Mouse (Mus musculus): ENCODE results near the gene Znhit2. TPM values are rescaled to one million over a fixed set of nuclear protein-coding genes. Genes with fewer than 3 reads are reported as not detected.
"Not testable (repeated sequence)": the region's sequence is repeated elsewhere in the genome, so short reads cannot be mapped to it uniquely, and the experiment has no call there.

Znhit2 gene
- total and polyA plus RNA-seq, 3 experiments, result 11.0 to 60.6 (median 16.3) TPM

- no peaks in the 10 kb centered on the region for H3K36me3 ChIP-seq (replicated peaks)
- ATAC-seq (ENCODE audit: extremely low read depth, insufficient number of reproducible peaks, low FRiP score, poor library complexity, severe bottlenecking) (no peak), DNase-seq (ENCODE audit: low spot score) (no peak)
- TF ChIP-seq POLR2AphosphoS5 (IDR thresholded peaks at IDR 0.05; ENCODE audit: insufficient replicate concordance, low read depth, low read length) (no peak), GATA2 (IDR thresholded peaks at IDR 0.05; ENCODE audit: borderline replicate concordance, low read depth, low read length) (no peak), TAL1 (conservative IDR thresholded peaks at IDR 0.05; ENCODE audit: low read depth, low read length) (no peak), GATA1 (IDR thresholded peaks at IDR 0.05; ENCODE audit: borderline replicate concordance, low read length) (no peak), CTCF (IDR thresholded peaks at IDR 0.05; ENCODE audit: low read depth, low read length) (no peak)
- peaks cover 27% of the 10 kb centered on the region for H3K4me1 ChIP-seq (ENCODE audit: insufficient read depth, low read depth, low read length)
- H3K4me3 ChIP-seq (ENCODE audit: low read depth, low read length), result no peak overlapping the region
- H3K9me3 ChIP-seq (replicated peaks), result no peaks in the 10 kb centered on the region
- peaks cover 17% of the 10 kb centered on the region for H3K27me3 ChIP-seq (ENCODE audit: insufficient read depth, low read length)
Observed at GRCm38 (mm10) chr19:6030520-6031280, 30.3 kb upstream of the Znhit2 start.

DNA sequence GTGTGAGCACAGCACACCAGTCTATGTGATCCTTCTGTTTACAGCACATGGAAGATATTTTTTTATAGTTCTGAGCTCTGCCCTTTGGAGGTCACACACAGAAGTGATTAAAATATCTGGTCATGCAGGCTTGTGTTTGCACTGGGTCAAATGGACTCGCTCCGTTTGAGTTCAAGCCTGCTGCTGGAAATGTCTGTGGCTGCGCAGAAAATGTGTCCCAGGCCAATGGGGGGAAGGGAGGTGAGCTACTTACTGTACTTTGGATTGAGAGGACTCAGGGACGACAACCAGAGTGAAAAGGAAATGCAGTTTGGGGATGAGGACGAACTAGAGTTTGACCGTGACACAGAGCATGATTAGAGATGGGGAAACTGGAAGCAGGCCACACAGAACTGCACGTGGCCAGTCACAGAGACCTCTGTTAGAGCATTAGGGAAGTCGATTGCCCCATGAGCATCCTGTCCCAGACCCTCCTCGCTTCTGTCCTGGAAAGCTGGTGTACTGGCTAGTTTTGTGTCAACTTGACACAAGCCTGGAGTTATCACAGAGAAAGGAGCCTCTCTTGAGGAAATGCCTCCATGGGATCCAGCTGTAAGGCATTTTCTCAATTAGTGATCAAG, 24.9 kb upstream of the Znhit2 start:
- DNase-seq (ENCODE audit: low spot score), result no peak
- H3K4me1 ChIP-seq (ENCODE audit: insufficient read depth, low read depth, low read length), result peaks cover 14% of the 10 kb centered on the region; the same call in 1 of the 2 replicates
- TF ChIP-seq GATA1 (IDR thresholded peaks at IDR 0.05; ENCODE audit: borderline replicate concordance, low read length) (no peak), GATA2 (IDR thresholded peaks at IDR 0.05; ENCODE audit: borderline replicate concordance, low read depth, low read length) (no peak), CTCF (IDR thresholded peaks at IDR 0.05; ENCODE audit: low read depth, low read length) (no peak), POLR2AphosphoS5 (IDR thresholded peaks at IDR 0.05; ENCODE audit: insufficient replicate concordance, low read depth, low read length) (no peak), TAL1 (conservative IDR thresholded peaks at IDR 0.05; ENCODE audit: low read depth, low read length) (no peak)
- no peaks in the 10 kb centered on the region for H3K36me3 ChIP-seq (replicated peaks)
- no peak for ATAC-seq (ENCODE audit: extremely low read depth, insufficient number of reproducible peaks, low FRiP score, poor library complexity, severe bottlenecking)
- no peaks in the 10 kb centered on the region for H3K9me3 ChIP-seq (replicated peaks)
- H3K27me3 ChIP-seq (ENCODE audit: insufficient read depth, low read length), result peaks cover 10% of the 10 kb centered on the region
- H3K4me3 ChIP-seq (ENCODE audit: low read depth, low read length), result no peak overlapping the region

GRCm38 (mm10) chr19:6037695-6038094, 23.3 kb upstream of the Znhit2 start:
- ATAC-seq (ENCODE audit: extremely low read depth, insufficient number of reproducible peaks, low FRiP score, poor library complexity, severe bottlenecking), result no peak
- H3K9me3 ChIP-seq (replicated peaks), result no peaks in the 10 kb centered on the region
- peaks cover 14% of the 10 kb centered on the region for H3K4me1 ChIP-seq (ENCODE audit: insufficient read depth, low read depth, low read length)
- peaks cover 13% of the 10 kb centered on the region for H3K36me3 ChIP-seq (replicated peaks)
- DNase-seq (ENCODE audit: low spot score), result no peak
- H3K4me3 ChIP-seq (ENCODE audit: low read depth, low read length), result no peak overlapping the region
- peaks cover 4% of the 10 kb centered on the region; the same call in 1 of the 2 replicates for H3K27me3 ChIP-seq (ENCODE audit: insufficient read depth, low read length)
- TF ChIP-seq TAL1 (conservative IDR thresholded peaks at IDR 0.05; ENCODE audit: low read depth, low read length), result no peak
- TF ChIP-seq POLR2AphosphoS5 (IDR thresholded peaks at IDR 0.05; ENCODE audit: insufficient replicate concordance, low read depth, low read length), result no peak
- TF ChIP-seq CTCF (IDR thresholded peaks at IDR 0.05; ENCODE audit: low read depth, low read length), result no peak
- no peak for TF ChIP-seq GATA1 (IDR thresholded peaks at IDR 0.05; ENCODE audit: borderline replicate concordance, low read length)
- no peak for TF ChIP-seq GATA2 (IDR thresholded peaks at IDR 0.05; ENCODE audit: borderline replicate concordance, low read depth, low read length)

DNA sequence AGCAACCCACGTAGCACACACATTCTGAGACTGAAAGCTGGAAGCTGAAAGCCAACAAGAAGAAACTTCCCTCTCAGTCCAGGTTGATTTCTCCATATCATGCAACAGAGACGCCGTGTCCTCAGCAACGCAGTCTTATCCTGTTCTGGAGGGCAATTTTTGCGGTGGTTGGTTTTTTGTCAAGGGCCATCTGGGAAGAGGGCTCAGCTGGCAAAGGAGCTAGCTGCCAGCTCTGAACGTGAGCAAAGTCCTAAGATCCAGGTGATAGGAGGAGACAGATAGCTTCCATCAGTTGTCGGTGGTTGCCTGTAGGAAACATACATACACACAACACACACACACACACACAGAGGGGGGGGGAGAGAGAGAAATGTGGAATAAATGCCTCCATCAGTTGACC, 22.7 kb upstream of the Znhit2 start:
- H3K9me3 ChIP-seq (replicated peaks), result no peaks in the 10 kb centered on the region
- peaks cover 13% of the 10 kb centered on the region for H3K4me1 ChIP-seq (ENCODE audit: insufficient read depth, low read depth, low read length)
- H3K27me3 ChIP-seq (ENCODE audit: insufficient read depth, low read length), result 0 out of 2 replicates have a peak, but pooled peaks cover 2% of the 10 kb centered on the region
- ATAC-seq (ENCODE audit: extremely low read depth, insufficient number of reproducible peaks, low FRiP score, poor library complexity, severe bottlenecking), result no peak
- DNase-seq (ENCODE audit: low spot score), result no peak
- peaks cover 13% of the 10 kb centered on the region for H3K36me3 ChIP-seq (replicated peaks)
- TF ChIP-seq GATA1 (IDR thresholded peaks at IDR 0.05; ENCODE audit: borderline replicate concordance, low read length), result no peak
- no peak for TF ChIP-seq POLR2AphosphoS5 (IDR thresholded peaks at IDR 0.05; ENCODE audit: insufficient replicate concordance, low read depth, low read length)
- no peak for TF ChIP-seq CTCF (IDR thresholded peaks at IDR 0.05; ENCODE audit: low read depth, low read length)
- no peak for TF ChIP-seq TAL1 (conservative IDR thresholded peaks at IDR 0.05; ENCODE audit: low read depth, low read length)
- TF ChIP-seq GATA2 (IDR thresholded peaks at IDR 0.05; ENCODE audit: borderline replicate concordance, low read depth, low read length), result no peak
- no peak overlapping the region for H3K4me3 ChIP-seq (ENCODE audit: low read depth, low read length)

DNA sequence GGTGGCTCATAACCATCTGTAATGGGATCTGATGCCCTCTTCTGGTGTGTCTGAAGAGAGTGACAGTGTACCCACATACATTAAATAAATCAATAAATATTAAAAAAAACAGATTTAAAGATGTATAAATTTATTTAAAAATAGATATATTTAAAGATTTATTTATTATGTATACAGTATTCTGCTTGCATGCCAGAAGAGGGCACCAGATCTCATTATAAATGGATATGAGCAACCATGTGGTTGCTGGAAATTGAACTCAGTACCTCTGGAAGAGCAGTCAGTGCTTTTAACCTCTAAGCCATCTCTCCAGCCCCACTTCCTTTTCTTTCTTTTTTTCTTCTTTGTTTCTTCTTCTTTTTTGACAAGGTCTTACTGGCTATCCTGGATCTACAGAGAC, 21.0 kb upstream of the Znhit2 start:
- ATAC-seq (ENCODE audit: extremely low read depth, insufficient number of reproducible peaks, low FRiP score, poor library complexity, severe bottlenecking) (no peak), DNase-seq (ENCODE audit: low spot score) (no peak)
- Histone ChIP-seq H3K4me1 (ENCODE audit: insufficient read depth, low read depth, low read length) (peaks cover 19% of the 10 kb centered on the region), H3K4me3 (ENCODE audit: low read depth, low read length) (no peak overlapping the region), H3K27me3 (ENCODE audit: insufficient read depth, low read length) (0 out of 2 replicates have a peak, but pooled peaks cover 2% of the 10 kb centered on the region), H3K36me3 (replicated peaks) (peaks cover 15% of the 10 kb centered on the region), H3K9me3 (replicated peaks) (no peaks in the 10 kb centered on the region)
- TF ChIP-seq TAL1 (conservative IDR thresholded peaks at IDR 0.05; ENCODE audit: low read depth, low read length) (no peak), GATA2 (IDR thresholded peaks at IDR 0.05; ENCODE audit: borderline replicate concordance, low read depth, low read length) (no peak), GATA1 (IDR thresholded peaks at IDR 0.05; ENCODE audit: borderline replicate concordance, low read length) (no peak), CTCF (IDR thresholded peaks at IDR 0.05; ENCODE audit: low read depth, low read length) (no peak), POLR2AphosphoS5 (IDR thresholded peaks at IDR 0.05; ENCODE audit: insufficient replicate concordance, low read depth, low read length) (no peak)

DNA sequence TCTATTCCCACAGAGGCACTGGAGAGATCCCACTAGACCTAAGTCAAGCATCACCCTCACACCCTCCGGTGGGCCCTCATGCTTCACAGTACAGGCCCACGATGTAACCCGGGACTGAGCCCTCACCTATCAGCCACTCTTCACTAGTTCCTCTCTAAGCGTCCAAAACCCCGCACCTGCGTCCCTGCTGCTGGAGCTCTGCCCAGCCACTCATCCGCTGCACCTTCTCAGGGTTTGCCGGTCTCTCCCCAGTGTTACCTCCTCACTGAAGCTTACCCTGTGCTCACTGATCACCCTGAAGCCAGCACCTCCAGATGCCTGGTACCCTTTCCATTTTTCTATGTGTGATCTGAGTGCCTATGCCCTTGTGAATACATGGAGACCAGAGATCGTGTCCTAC, 18.7 kb upstream of the Znhit2 start:
- DNase-seq (ENCODE audit: low spot score), result no peak
- no peak overlapping the region for H3K4me3 ChIP-seq (ENCODE audit: low read depth, low read length)
- ATAC-seq (ENCODE audit: extremely low read depth, insufficient number of reproducible peaks, low FRiP score, poor library complexity, severe bottlenecking), result no peak
- no peaks in the 10 kb centered on the region for H3K27me3 ChIP-seq (ENCODE audit: insufficient read depth, low read length)
- H3K36me3 ChIP-seq (replicated peaks), result peaks cover 15% of the 10 kb centered on the region
- TF ChIP-seq POLR2AphosphoS5 (IDR thresholded peaks at IDR 0.05; ENCODE audit: insufficient replicate concordance, low read depth, low read length) (no peak), GATA2 (IDR thresholded peaks at IDR 0.05; ENCODE audit: borderline replicate concordance, low read depth, low read length) (no peak), TAL1 (conservative IDR thresholded peaks at IDR 0.05; ENCODE audit: low read depth, low read length) (no peak), GATA1 (IDR thresholded peaks at IDR 0.05; ENCODE audit: borderline replicate concordance, low read length) (no peak), CTCF (IDR thresholded peaks at IDR 0.05; ENCODE audit: low read depth, low read length) (no peak)
- no peaks in the 10 kb centered on the region for H3K9me3 ChIP-seq (replicated peaks)
- H3K4me1 ChIP-seq (ENCODE audit: insufficient read depth, low read depth, low read length), result peaks cover 26% of the 10 kb centered on the region

GRCm38 (mm10) chr19:6044102-6044501, 16.9 kb upstream of the Znhit2 start:
- H3K4me1 ChIP-seq (ENCODE audit: insufficient read depth, low read depth, low read length), result peaks cover 39% of the 10 kb centered on the region
- ATAC-seq (ENCODE audit: extremely low read depth, insufficient number of reproducible peaks, low FRiP score, poor library complexity, severe bottlenecking); DNase-seq (ENCODE audit: low spot score); H3K9me3 ChIP-seq (replicated peaks); H3K4me3 ChIP-seq (ENCODE audit: low read depth, low read length); H3K27me3 ChIP-seq (ENCODE audit: insufficient read depth, low read length): not testable (repeated sequence)
- peaks cover 32% of the 10 kb centered on the region for H3K36me3 ChIP-seq (replicated peaks)

Data from G1E (cell line).